Comparison of ENCODE assay signal across 8 mouse cellular contexts in genomic region chr11:115536038-115536681, GRCm38 (mm10). TPM values are rescaled to one million over a fixed set of nuclear protein-coding genes. Genes with fewer than 3 reads are reported as not detected.
DNase-seq lines count a peak whose midpoint lies in the region; ATAC-seq and TF ChIP-seq lines count a peak whose summit lies in the region.

TSS of gene Sumo2 (minus strand) at chr11:115536276.

- TF ChIP-seq CTCF in bone marrow, adult 2 months (IDR thresholded peaks at IDR 0.05; ENCODE audit: control insufficient read depth, insufficient read depth, low read length), result no peak
- TF ChIP-seq CTCF in midbrain, postnatal 0 days (IDR thresholded peaks at IDR 0.05), result no peak

- H3K27me3 ChIP-seq in embryonic facial prominence, embryonic 15.5 days, result no peaks in the 10 kb centered on the region
- no peaks in the 10 kb centered on the region for H3K27me3 ChIP-seq in limb, embryonic 14.5 days (ENCODE audit: control insufficient read depth, insufficient read depth, low read length)
- no peaks in the 10 kb centered on the region for H3K27me3 ChIP-seq in midbrain, postnatal 0 days (ENCODE audit: insufficient read depth, low read length)

- peak within 1 kb of the TSS; percentile 97 for H3K9ac ChIP-seq in embryonic facial prominence, embryonic 15.5 days
- H3K9ac ChIP-seq in limb, embryonic 14.5 days (ENCODE audit: low read depth, low read length, severe bottlenecking), result peak within 1 kb of the TSS; percentile 95
- H3K9ac ChIP-seq in midbrain, postnatal 0 days (replicated peaks; ENCODE audit: low read length, poor library complexity, severe bottlenecking), result peak within 1 kb of the TSS; percentile 90

- H3K27ac ChIP-seq in bone marrow, adult 2 months (ENCODE audit: control insufficient read depth, insufficient read depth, low read depth, low read length, poor library complexity), result peak within 1 kb of the TSS; percentile 99
- H3K27ac ChIP-seq in embryonic facial prominence, embryonic 15.5 days (replicated peaks), result peak within 1 kb of the TSS; percentile 100
- peak within 1 kb of the TSS; percentile 100 for H3K27ac ChIP-seq in limb, embryonic 14.5 days (replicated peaks; ENCODE audit: low read depth, low read length)
- H3K27ac ChIP-seq in midbrain, postnatal 0 days (ENCODE audit: low read depth, low read length), result peak within 1 kb of the TSS; percentile 99

- WGBS in bone marrow, adult 2 months, result 1% methylated on average over 65 of the region's 70 CpGs
- WGBS in embryonic facial prominence, embryonic 15.5 days, result under 1% methylated on average over 59 of the region's 70 CpGs
- WGBS in limb, embryonic 14.5 days, result 3% methylated on average over 21 of the region's 70 CpGs
- under 1% methylated on average over 34 of the region's 70 CpGs for WGBS in midbrain, postnatal 0 days

- peak within 1 kb of the TSS; percentile 92 for H3K4me3 ChIP-seq in bone marrow, adult 2 months (replicated peaks; ENCODE audit: control insufficient read depth, low read depth, low read length)
- H3K4me3 ChIP-seq in embryonic facial prominence, embryonic 15.5 days (replicated peaks), result peak within 1 kb of the TSS; percentile 96
- peak within 1 kb of the TSS; percentile 93 for H3K4me3 ChIP-seq in limb, embryonic 14.5 days (replicated peaks; ENCODE audit: low read length)
- H3K4me3 ChIP-seq in midbrain, postnatal 0 days (ENCODE audit: low read depth, low read length), result peak within 1 kb of the TSS; percentile 76

- TF ChIP-seq POLR2A in bone marrow, adult 2 months (IDR thresholded peaks at IDR 0.05; ENCODE audit: borderline replicate concordance, control insufficient read depth, low read depth, low read length), result peak; percentile 83; the same call in 1 of the 2 replicates
- TF ChIP-seq POLR2A in limb, embryonic 14.5 days (IDR thresholded peaks at IDR 0.05; ENCODE audit: borderline replicate concordance, extremely low read depth, insufficient read depth, insufficient read length), result 0 out of 2 replicates have a peak, but pooled peaks have one; percentile 56

- peaks cover 27% of the 10 kb centered on the region for H3K36me3 ChIP-seq in embryonic facial prominence, embryonic 15.5 days
- H3K36me3 ChIP-seq in limb, embryonic 14.5 days (ENCODE audit: control insufficient read depth, insufficient read depth, low read length), result peaks cover 31% of the 10 kb centered on the region
- 0 out of 2 replicates have a peak, but pooled peaks cover 5% of the 10 kb centered on the region for H3K36me3 ChIP-seq in midbrain, postnatal 0 days (ENCODE audit: insufficient read depth, low read length)

- H3K4me1 ChIP-seq in bone marrow, adult 2 months (ENCODE audit: control insufficient read depth, insufficient read depth, low read length), result peaks cover 1% of the 10 kb centered on the region; the same call in 1 of the 2 replicates
- H3K4me1 ChIP-seq in embryonic facial prominence, embryonic 15.5 days, result peaks cover 15% of the 10 kb centered on the region
- peaks cover 8% of the 10 kb centered on the region for H3K4me1 ChIP-seq in limb, embryonic 14.5 days (ENCODE audit: control insufficient read depth, insufficient read depth, low read length)
- H3K4me1 ChIP-seq in midbrain, postnatal 0 days (ENCODE audit: insufficient read depth, low read length), result 0 out of 2 replicates have a peak, but pooled peaks cover 4% of the 10 kb centered on the region

- peak within 1 kb of the TSS; percentile 45 for H3K4me2 ChIP-seq in embryonic facial prominence, embryonic 15.5 days (replicated peaks)
- peak within 1 kb of the TSS; percentile 80 for H3K4me2 ChIP-seq in limb, embryonic 14.5 days (replicated peaks; ENCODE audit: low read depth, low read length, severe bottlenecking)
- H3K4me2 ChIP-seq in midbrain, postnatal 0 days (ENCODE audit: low read depth, low read length, poor library complexity, severe bottlenecking), result peak within 1 kb of the TSS; percentile 77

- no peaks in the 10 kb centered on the region for H3K9me3 ChIP-seq in embryonic facial prominence, embryonic 15.5 days (replicated peaks)
- H3K9me3 ChIP-seq in limb, embryonic 14.5 days (ENCODE audit: control insufficient read depth, low read length), result no peaks in the 10 kb centered on the region
- H3K9me3 ChIP-seq in midbrain, postnatal 0 days (ENCODE audit: low read length), result no peaks in the 10 kb centered on the region

- ATAC-seq in embryonic facial prominence, embryonic 15.5 days (ENCODE audit: insufficient number of reproducible peaks, low FRiP score, low TSS enrichment, low read depth), result peak; percentile 89
- peak; percentile 92 for ATAC-seq in limb, embryonic 14.5 days (ENCODE audit: low FRiP score, low read depth)
- peak; percentile 92 for ATAC-seq in midbrain, postnatal 0 days (ENCODE audit: low FRiP score)

- DNase-seq in 416B (ENCODE audit: low read depth), result peak; percentile 97
- DNase-seq in heart, adult 8-10 months (ENCODE audit: low spot score), result peak; percentile 97
- DNase-seq in kidney, adult 9 months, result peak; percentile 99
- peak; percentile 96 for DNase-seq in limb, embryonic 14.5 days (ENCODE audit: low spot score)
- peak; percentile 98 for DNase-seq in midbrain, postnatal 0 days (ENCODE audit: low spot score)
- peak; percentile 96 to 99 for DNase-seq in spleen, postnatal 14 days (ENCODE audit: low spot score in 2 of 2)

RNA-seq across cellular contexts. Expression of gene Sumo2, which starts in this region (rescaled TPM):
- 188 and 202 TPM in 2 replicates for polyA plus RNA-seq in bone marrow, adult 2 months (2011; ENCODE audit: insufficient read depth, insufficient read length, low replicate concordance, missing spikeins)
- 826 and 846 TPM in 2 replicates for polyA plus RNA-seq in embryonic facial prominence, embryonic 15.5 days (2015; fragmentation: Nextera tagmentation; extraction: Ambion mirVana)
- total RNA-seq in heart, adult 8-10 months (2022), result 100 to 1,000 TPM; 166 to 179 (median 176) TPM
- 543 and 563 TPM in 2 replicates for polyA plus RNA-seq in limb, embryonic 14.5 days (2012; rRNA removed)
- polyA plus RNA-seq in limb, embryonic 14.5 days (2014; fragmentation: Nextera tagmentation; extraction: Ambion mirVana), result 942 and 968 TPM in 2 replicates
- 543 and 643 TPM in 2 replicates for total RNA-seq in midbrain, postnatal 0 days (2014; rRNA removed)
- polyA plus RNA-seq in midbrain, postnatal 0 days (2015; fragmentation: Nextera tagmentation; extraction: Ambion mirVana), result 972 and 1,028 TPM in 2 replicates

Comparison
In these comparisons a context has a peak if more than half of its experiments do, and no peak if none do; other contexts are left out.
1. Peak in every context shown above with its lines: DNase-seq, ATAC-seq, H3K4me3 ChIP-seq and H3K27ac ChIP-seq.